Mouse (Mus musculus) ES-Bruce4 (cell line): ENCODE data around the gene Smug1.

Experiments used
- CTCF ChIP-seq: IDR thresholded peaks from one replicate; pipeline ENCODE4 v1.8.1; 2011; ENCODE audit warnings: low read depth, low read length
- EP300 ChIP-seq: IDR thresholded peaks from 2 replicates; pipeline ENCODE4 v1.6.1; 2011; ENCODE audit warnings: low read depth, low read length; ENCODE audit not compliant: insufficient read depth
- POLR2A ChIP-seq: IDR thresholded peaks from one replicate; pipeline ENCODE4 v1.8.1; 2011; ENCODE audit warnings: low read length; ENCODE audit not compliant: insufficient read depth

DNA sequence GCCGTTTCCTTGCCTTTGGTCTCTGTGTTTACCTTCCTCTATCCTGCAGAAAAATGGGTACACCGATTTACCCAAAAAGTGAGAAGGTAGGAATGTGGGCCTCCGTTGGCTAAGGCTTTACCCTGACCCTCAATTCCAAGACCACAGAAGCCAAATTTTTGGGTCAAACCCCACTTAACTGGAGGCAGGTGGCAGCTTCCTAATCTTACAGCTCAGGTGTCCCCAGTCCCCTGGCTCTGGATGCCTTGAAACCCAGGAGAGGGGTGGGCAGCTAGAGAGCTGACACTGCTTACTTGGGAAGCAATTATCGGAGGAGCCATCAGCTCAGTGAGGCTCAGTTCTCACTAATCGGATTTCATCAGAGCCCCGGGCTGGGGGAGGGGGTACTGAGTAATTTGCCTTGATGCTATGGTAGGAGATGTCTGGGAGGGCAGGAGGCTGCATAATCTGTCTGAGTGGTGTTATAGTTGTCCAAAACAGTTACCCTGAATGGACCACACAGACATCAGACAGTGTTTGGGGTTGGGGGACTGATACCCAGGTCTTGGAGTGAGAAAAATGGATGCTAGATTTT, at the start of gene Smug1:
- TF ChIP-seq CTCF (no peak), POLR2A (no peak), EP300 (no peak)
